Mouse (Mus musculus) heart, embryonic 14.5 days (tissue): ENCODE data around the gene Tcf7l2. TPM values are rescaled to one million over a fixed set of nuclear protein-coding genes. Genes with fewer than 3 reads are reported as not detected.
A peak's percentile ranks its signal among the peaks of the same experiment; 100 is the strongest.

ENCODE experiments used
- ATAC-seq: fragments of 200-750 bp; cut with Nextera tagmentation; 2 replicates; pipeline ENCODE4 v1.8.0; 2017; ENCODE audit warnings: low read depth, moderate TSS enrichment; ENCODE audit not compliant: insufficient number of reproducible peaks, insufficient read depth, low FRiP score
- H3K27ac ChIP-seq, 2 experiments: fragments of 200-500 bp in 1 of 2; fragments of 300-500 bp in 1 of 2; sonication (generic) in 1 of 2; replicated peaks in 1 of 2; 2 replicates each; pipeline ENCODE4 v1.5.1; 2012 to 2014; ENCODE audit warnings: low read depth in 2 of 2, low read length in 2 of 2, control low read depth in 1 of 2, mild to moderate bottlenecking in 1 of 2, mixed read lengths in 1 of 2; ENCODE audit not compliant: control insufficient read depth in 1 of 2, insufficient read depth in 1 of 2
- H3K27me3 ChIP-seq: fragments of 300-500 bp; sonication (generic); 2 replicates; pipeline ENCODE4 v1.6.1; 2014; ENCODE audit warnings: mild to moderate bottlenecking, low read length, control low read depth; ENCODE audit not compliant: control insufficient read depth, insufficient read depth
- H3K36me3 ChIP-seq: fragments of 300-500 bp; sonication (generic); 2 replicates; pipeline ENCODE4 v1.6.1; 2014; ENCODE audit warnings: mild to moderate bottlenecking, control low read depth, low read length, mixed read lengths; ENCODE audit not compliant: control insufficient read depth, insufficient read depth
- H3K4me1 ChIP-seq, 2 experiments: fragments of 200-500 bp in 1 of 2; fragments of 300-500 bp in 1 of 2; sonication (generic) in 1 of 2; 2 replicates each; pipeline ENCODE4 v1.6.1; 2012 to 2014; ENCODE audit warnings: low read length in 2 of 2, control low read depth in 1 of 2, mixed read lengths in 1 of 2; ENCODE audit not compliant: control insufficient read depth in 2 of 2, insufficient read depth in 2 of 2
- H3K4me2 ChIP-seq: fragments of 300-500 bp; sonication (generic); 2 replicates; pipeline ENCODE4 v1.6.1; 2014; ENCODE audit warnings: mild to moderate bottlenecking, low read length
- H3K4me3 ChIP-seq, 2 experiments: fragments of 200-500 bp in 1 of 2; fragments of 300-500 bp in 1 of 2; sonication (generic) in 1 of 2; 2 replicates each; pipeline ENCODE4 v1.5.1; 2012 to 2014; ENCODE audit warnings: low read length in 2 of 2, mild to moderate bottlenecking in 2 of 2, control low read depth in 1 of 2, low read depth in 1 of 2, moderate library complexity in 1 of 2; ENCODE audit not compliant: control insufficient read depth in 1 of 2, insufficient read depth in 1 of 2
- H3K9ac ChIP-seq: fragments of 300-500 bp; sonication (generic); 2 replicates; pipeline ENCODE4 v1.6.1; 2014; ENCODE audit warnings: mild to moderate bottlenecking, low read length
- H3K9me3 ChIP-seq: fragments of 300-500 bp; sonication (generic); 2 replicates; pipeline ENCODE4 v1.6.1; 2016; ENCODE audit warnings: low read length, control low read depth; ENCODE audit not compliant: control insufficient read depth
- WGBS: fragments of 180-500 bp; shearing (Covaris S2); extraction: QIAGEN DNeasy Blood & Tissue Kit; methylation state at CpG from one replicate; pipeline ENCODE4 v1.1.7; 2014; 5-methylcytosine and 5-hydroxymethylcytosine counted together
- polyA plus RNA-seq: library from polyadenylated mRNA; unstranded; fragments of >200 nt; fragmentation: Nextera tagmentation; extraction: Ambion mirVana; gene quantifications from 2 replicates; pipeline ENCODE4 v1.2.1, GENCODE M21; 2014

Gene Tcf7l2
- polyA plus RNA-seq, 1 experiment from 2014 or later, result 56.7 TPM

DNA sequence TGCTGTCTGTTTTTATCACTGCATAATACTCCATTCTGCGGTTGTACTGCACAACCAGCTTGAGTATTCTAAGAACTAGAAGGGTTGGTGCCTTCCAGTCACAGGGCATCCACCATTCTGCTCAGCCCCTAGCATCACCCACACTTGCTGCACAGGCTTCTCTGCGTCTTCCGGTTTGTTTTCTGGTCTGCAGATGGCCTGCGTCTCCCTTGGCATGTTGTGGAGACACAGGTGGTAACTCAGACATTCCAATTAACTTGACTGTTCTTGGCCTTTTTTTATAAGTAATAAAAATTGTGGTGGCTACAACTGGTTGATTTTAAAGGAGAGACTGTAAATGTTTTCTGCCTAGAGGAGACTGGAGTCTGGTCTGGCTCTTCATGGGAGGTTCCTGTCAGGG is 67.9 kb downstream of the Tcf7l2 start:
- Histone ChIP-seq H3K36me3 (no peaks in the 10 kb centered on the region), H3K9me3 (no peaks in the 10 kb centered on the region), H3K9ac (no peak overlapping the region), H3K4me1 (peaks cover 15 to 23% of the 10 kb centered on the region in 2 experiments), H3K27ac (no peak overlapping the region), H3K4me2 (no peak overlapping the region), H3K27me3 (no peaks in the 10 kb centered on the region), H3K4me3 (no peak overlapping the region)
- WGBS, result 93% methylated on average over 4 of the region's 4 CpGs
- no peak for ATAC-seq

DNA sequence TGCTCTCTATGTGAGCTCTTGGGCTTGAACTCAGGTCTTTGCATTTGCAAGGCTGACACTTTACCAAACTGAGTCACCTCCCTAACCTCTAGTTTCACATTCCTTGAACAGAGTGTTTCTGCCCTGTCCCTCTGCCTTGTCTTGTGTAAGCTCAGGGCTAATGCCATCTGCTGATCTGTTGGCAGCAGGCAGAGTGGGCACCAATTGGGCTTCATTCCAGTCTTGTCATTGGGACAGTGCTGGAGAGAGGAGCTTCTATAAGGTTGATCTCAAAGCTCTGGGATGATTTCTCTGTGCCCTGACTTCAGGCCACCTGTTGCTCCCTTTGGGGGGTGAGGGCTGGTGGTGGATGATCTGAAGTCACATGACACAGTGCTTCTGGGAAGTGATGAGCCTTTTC is 70.6 kb downstream of the Tcf7l2 start:
- peaks cover 6 to 11% of the 10 kb centered on the region in 2 experiments for H3K4me1 ChIP-seq
- ATAC-seq, result no peak
- H3K36me3 ChIP-seq, result no peaks in the 10 kb centered on the region
- H3K9me3 ChIP-seq, result no peaks in the 10 kb centered on the region
- no peak overlapping the region for H3K4me2 ChIP-seq
- no peak overlapping the region for H3K27ac ChIP-seq
- no peaks in the 10 kb centered on the region for H3K27me3 ChIP-seq
- H3K4me3 ChIP-seq, result no peak overlapping the region
- no peak overlapping the region for H3K9ac ChIP-seq

DNA sequence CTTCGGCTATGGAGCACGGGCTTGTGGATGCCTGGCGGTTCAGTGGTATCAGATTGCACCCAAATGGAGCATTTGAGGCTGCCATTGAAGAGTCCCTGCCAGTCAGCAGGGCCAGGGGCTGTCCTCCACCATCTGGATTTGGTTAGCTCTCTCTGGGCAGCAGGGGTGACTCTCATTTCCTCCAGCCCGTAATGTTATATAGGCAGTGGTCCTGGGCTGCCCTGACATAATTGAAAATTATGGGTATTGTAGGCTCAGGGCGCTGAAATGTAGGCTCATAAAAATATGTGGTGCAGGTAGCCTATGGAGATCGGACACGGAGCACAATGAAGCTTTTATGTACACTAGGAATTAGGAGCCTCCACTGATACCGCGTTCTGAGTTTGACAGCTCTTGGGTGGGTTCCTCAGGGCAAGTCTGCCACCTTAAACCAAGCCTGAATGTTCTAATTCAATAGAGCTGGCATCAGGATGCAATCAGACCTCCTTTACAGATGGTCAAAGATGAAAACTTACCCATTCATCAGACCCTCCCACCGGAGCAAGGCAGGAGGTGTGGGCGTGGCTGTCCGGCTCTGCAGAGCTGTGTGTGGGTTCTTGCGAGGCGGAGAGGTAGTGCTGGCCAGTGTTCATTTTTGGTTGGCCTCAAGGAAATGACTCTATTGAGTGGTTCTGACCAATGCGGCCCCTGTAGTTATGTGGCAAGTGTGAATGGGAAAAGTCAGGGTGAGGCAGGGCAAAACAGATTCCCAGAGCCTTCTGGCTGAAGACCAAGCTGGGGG is 73.6 kb downstream of the Tcf7l2 start:
- H3K9me3 ChIP-seq, result no peaks in the 10 kb centered on the region
- no peak for ATAC-seq
- H3K27me3 ChIP-seq, result no peaks in the 10 kb centered on the region
- WGBS, result 73% methylated on average over 15 of the region's 15 CpGs
- peaks cover 4 to 7% of the 10 kb centered on the region in 2 experiments for H3K4me1 ChIP-seq
- peaks cover 23% of the 10 kb centered on the region for H3K36me3 ChIP-seq
- H3K4me3 ChIP-seq, result no peak overlapping the region
- no peak overlapping the region for H3K9ac ChIP-seq
- no peak overlapping the region for H3K27ac ChIP-seq
- H3K4me2 ChIP-seq, result no peak overlapping the region

DNA sequence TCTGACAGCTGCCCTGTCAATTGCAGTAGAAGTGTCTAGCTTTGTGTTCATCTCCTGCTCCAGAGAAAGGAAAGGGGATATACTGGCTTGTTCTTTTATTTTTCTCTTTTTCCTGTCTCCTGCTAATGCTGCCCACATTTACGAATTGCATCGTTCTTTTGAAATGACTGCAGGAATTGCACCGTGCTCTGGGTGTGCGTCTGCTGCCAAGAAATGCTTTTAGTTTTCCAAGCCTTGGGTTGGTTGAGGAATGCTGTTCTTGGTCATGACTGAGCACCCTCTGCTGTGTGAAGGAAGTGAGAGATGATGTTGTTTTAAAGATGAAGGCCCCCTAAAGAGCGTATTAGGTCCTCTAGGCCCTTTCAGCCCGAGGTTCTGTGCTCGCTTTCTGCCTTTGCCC is 75.4 kb downstream of the Tcf7l2 start:
- Histone ChIP-seq H3K9me3 (no peaks in the 10 kb centered on the region), H3K9ac (no peak overlapping the region), H3K4me2 (no peak overlapping the region), H3K27ac (no peak overlapping the region), H3K36me3 (peaks cover 38% of the 10 kb centered on the region), H3K27me3 (no peaks in the 10 kb centered on the region), H3K4me1 (peaks cover 4 to 7% of the 10 kb centered on the region in 2 experiments), H3K4me3 (no peak overlapping the region)
- 80% methylated on average over 7 of the region's 7 CpGs for WGBS
- ATAC-seq, result no peak

DNA sequence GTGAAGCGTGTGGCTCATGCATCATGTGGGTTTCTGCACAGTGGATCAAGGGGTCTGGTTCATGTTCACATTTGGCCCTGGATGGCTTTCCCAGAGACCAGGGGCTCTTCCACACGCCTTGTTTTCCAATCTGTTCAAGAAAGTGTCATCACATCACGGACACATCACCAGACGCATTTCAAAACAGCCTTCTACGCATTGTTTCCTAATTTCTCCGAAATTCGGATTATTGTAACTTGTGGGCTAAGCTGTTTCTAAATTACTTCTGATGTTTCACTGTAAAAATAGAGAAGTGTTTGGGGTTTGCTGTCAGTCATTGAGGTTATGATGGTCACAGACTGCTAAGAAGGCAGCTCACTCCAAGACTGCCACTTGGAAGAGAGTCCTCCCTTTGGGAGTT is 78.6 kb downstream of the Tcf7l2 start:
- H3K4me1 ChIP-seq, result peaks cover 2 to 15% of the 10 kb centered on the region in 2 experiments; a peak in 2 of 4 replicates
- no peak overlapping the region for H3K27ac ChIP-seq
- H3K36me3 ChIP-seq, result peaks cover 38% of the 10 kb centered on the region
- no peak overlapping the region for H3K9ac ChIP-seq
- H3K4me3 ChIP-seq, result no peak overlapping the region
- H3K27me3 ChIP-seq, result no peaks in the 10 kb centered on the region
- 86% methylated on average over 7 of the region's 7 CpGs for WGBS
- ATAC-seq, result no peak
- no peak overlapping the region for H3K4me2 ChIP-seq
- H3K9me3 ChIP-seq, result no peaks in the 10 kb centered on the region

DNA sequence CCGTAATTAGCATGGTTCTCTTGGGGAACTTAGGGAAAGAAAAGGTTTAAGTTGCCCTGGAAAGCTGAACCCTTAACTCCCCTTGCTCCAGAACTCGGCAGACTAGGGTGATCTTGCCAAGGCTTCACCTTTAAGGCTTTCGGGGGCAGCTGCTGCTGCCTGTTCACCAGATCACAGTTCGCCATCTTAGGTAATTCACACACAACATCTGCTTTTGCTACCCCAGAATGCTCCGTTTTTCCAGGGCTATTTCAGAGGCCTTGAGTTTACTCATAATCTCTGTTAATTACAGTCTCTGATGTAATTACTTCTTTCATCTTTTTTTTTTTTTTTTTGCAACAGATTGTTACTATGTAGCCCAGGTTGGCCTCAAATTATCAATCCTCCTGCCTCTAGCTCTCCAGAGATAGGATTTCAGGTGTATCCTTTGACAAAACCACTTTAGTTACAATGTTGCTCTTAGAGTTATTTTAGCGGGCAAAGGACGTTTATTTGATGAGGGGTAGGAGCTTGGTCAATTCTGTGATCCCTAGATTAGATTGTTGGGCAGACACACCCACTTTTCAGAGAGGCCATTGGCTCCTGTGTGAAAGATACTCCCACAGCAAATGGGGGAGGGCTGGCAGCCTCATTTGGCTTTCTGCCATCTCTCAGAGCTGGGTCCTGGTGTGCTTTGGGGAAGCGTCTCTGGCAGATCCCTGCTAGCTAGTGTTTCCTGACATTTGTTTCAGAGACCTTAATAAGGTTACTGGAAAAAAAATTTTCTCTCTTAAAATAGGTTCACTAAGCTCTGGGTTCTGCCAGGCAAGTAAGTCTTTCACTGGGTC is 83.6 kb downstream of the Tcf7l2 start:
- WGBS, result 51% methylated on average over 8 of the region's 8 CpGs
- Histone ChIP-seq H3K9ac (no peak overlapping the region), H3K27me3 (no peaks in the 10 kb centered on the region), H3K27ac (0 out of 4 replicates have a peak overlapping the region, but pooled peaks have one; percentile 30 to 43), H3K9me3 (no peaks in the 10 kb centered on the region), H3K36me3 (peaks cover 14% of the 10 kb centered on the region), H3K4me2 (no peak overlapping the region), H3K4me1 (peaks cover 25 to 52% of the 10 kb centered on the region in 2 experiments), H3K4me3 (no peak overlapping the region)
- no peak for ATAC-seq

DNA sequence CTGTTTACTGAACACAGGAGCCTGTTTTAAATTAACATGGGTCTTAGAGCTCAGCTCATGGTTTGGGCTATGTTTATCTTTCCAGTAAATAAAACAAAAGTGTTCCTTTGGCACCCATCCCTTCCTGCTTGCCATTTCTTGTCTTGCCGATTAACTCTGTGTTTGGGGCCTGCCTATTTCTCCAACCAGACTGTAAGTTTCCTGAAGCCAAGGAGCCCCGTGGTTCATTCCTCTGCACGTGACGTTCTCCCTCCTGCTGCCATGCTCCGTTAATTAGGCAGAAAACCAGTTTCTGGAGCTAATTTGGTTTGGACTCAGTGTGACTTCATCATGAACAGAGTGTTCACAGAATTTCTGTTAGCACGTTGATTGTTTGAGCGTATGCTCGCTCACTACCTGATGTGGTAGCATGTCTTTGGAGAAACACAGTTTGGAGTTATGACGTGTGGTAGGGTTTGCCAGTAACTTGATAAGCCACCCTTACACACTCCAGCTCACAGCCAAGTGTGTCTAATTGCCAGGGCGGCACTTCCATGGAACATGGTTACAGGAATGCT is 84.4 kb downstream of the Tcf7l2 start:
- H3K27me3 ChIP-seq, result no peaks in the 10 kb centered on the region
- H3K4me1 ChIP-seq, result peaks cover 25 to 54% of the 10 kb centered on the region in 2 experiments
- ATAC-seq, result no peak

More for the DNA sequence above, 84.4 kb downstream of the Tcf7l2 start:
- no peak overlapping the region for H3K4me3 ChIP-seq
- no peak overlapping the region for H3K9ac ChIP-seq
- peaks cover 6% of the 10 kb centered on the region; the same call in 1 of the 2 replicates for H3K36me3 ChIP-seq
- no peak overlapping the region for H3K4me2 ChIP-seq
- WGBS, result 73% methylated on average over 10 of the region's 10 CpGs
- 0 out of 4 replicates have a peak overlapping the region, but pooled peaks have one; percentile 30 to 43 for H3K27ac ChIP-seq
- no peaks in the 10 kb centered on the region for H3K9me3 ChIP-seq
